Mouse (Mus musculus) liver, embryonic 16.5 days (tissue): ENCODE results near the gene Anxa6. TPM values are rescaled to one million over a fixed set of nuclear protein-coding genes. Genes with fewer than 3 reads are reported as not detected.
"Not testable (repeated sequence)": the region's sequence is repeated elsewhere in the genome, so short reads cannot be mapped to it uniquely, and the experiment has no call there.

Source experiments
- ATAC-seq: fragments of 200-750 bp; cut with Nextera tagmentation; 2 replicates; pipeline ENCODE4 v1.8.0; 2017; ENCODE audit warnings: low read depth, mild to moderate bottlenecking, moderate number of reproducible peaks, moderate library complexity
- H3K27ac ChIP-seq: fragments of 300-500 bp; sonication (generic); 2 replicates; pipeline ENCODE4 v1.5.1; 2014; ENCODE audit warnings: mild to moderate bottlenecking, low read length
- H3K27me3 ChIP-seq: fragments of 300-500 bp; sonication (generic); 2 replicates; pipeline ENCODE4 v1.6.1; 2014; ENCODE audit warnings: low read depth, low read length, mixed read lengths; ENCODE audit not compliant: control insufficient read depth, insufficient read depth
- H3K36me3 ChIP-seq: fragments of 300-500 bp; sonication (generic); 2 replicates; pipeline ENCODE4 v1.6.1; 2014; ENCODE audit warnings: mild to moderate bottlenecking; ENCODE audit not compliant: control insufficient read depth, insufficient read depth
- H3K4me1 ChIP-seq: fragments of 300-500 bp; sonication (generic); 2 replicates; pipeline ENCODE4 v1.6.1; 2014; ENCODE audit warnings: low read depth, low read length, mixed read lengths; ENCODE audit not compliant: control insufficient read depth
- H3K4me2 ChIP-seq: fragments of 300-500 bp; sonication (generic); 2 replicates; pipeline ENCODE4 v1.6.1; 2014; ENCODE audit warnings: low read depth, low read length, mixed read lengths
- H3K4me3 ChIP-seq: fragments of 300-500 bp; sonication (generic); 2 replicates; pipeline ENCODE4 v1.5.1; 2014; ENCODE audit warnings: low read depth, mild to moderate bottlenecking, low read length
- H3K9ac ChIP-seq: fragments of 300-500 bp; sonication (generic); 2 replicates; pipeline ENCODE4 v1.6.1; 2014; ENCODE audit warnings: low read depth, low read length
- H3K9me3 ChIP-seq: fragments of 300-500 bp; sonication (generic); replicated peaks from 2 replicates; pipeline ENCODE4 v1.6.1; 2016; ENCODE audit warnings: low read length; ENCODE audit not compliant: control insufficient read depth
- WGBS: fragments of 180-500 bp; shearing (Covaris S2); extraction: QIAGEN DNeasy Blood & Tissue Kit; methylation state at CpG from one replicate; pipeline ENCODE4 v1.1.7; 2014; ENCODE audit not compliant: insufficient replicate concordance; 5-methylcytosine and 5-hydroxymethylcytosine counted together
- polyA plus RNA-seq: library from polyadenylated mRNA; unstranded; fragments of >200 nt; fragmentation: Nextera tagmentation; extraction: Ambion mirVana; gene quantifications from 2 replicates; pipeline ENCODE4 v1.2.1, GENCODE M21; 2015

The Anxa6 gene
- polyA plus RNA-seq, 1 experiment from 2014 or later, result 66.1 TPM

GRCm38 (mm10) chr11:54971365-54972048 is 61.7 kb downstream of the Anxa6 start:
- peaks cover 17% of the 10 kb centered on the region for H3K4me1 ChIP-seq
- no peak overlapping the region for H3K27ac ChIP-seq
- H3K36me3 ChIP-seq, result no peaks in the 10 kb centered on the region
- no peaks in the 10 kb centered on the region for H3K9me3 ChIP-seq
- no peak overlapping the region for H3K9ac ChIP-seq
- no peak overlapping the region for H3K4me3 ChIP-seq
- H3K27me3 ChIP-seq, result no peaks in the 10 kb centered on the region
- 44% methylated on average over 8 of the region's 8 CpGs for WGBS
- H3K4me2 ChIP-seq, result no peak overlapping the region
- ATAC-seq, result no peak

DNA sequence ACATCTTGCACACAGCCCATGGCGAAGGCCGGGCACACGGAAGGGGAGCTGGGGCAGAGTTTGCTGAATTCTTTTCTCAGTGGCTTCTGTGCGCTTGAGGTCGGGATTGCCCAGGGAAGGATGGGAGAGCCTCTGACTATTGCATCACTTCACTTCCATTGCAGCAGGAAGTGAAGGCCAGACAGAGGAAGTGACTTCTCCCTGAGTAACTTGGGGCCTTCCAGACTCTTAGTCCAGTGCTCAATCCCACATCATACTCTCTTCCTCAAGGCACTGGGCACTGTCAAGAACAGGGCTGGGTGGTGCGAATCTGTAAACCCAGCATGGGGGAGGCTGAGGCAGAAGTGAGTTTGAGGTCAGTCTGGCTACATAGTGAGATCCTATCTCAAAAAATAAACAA is 68.0 kb downstream of the Anxa6 start:
- 41% methylated on average over 6 of the region's 6 CpGs for WGBS
- Histone ChIP-seq H3K36me3 (no peaks in the 10 kb centered on the region), H3K4me1 (no peaks in the 10 kb centered on the region), H3K4me2 (no peak overlapping the region), H3K9me3 (no peaks in the 10 kb centered on the region), H3K9ac (no peak overlapping the region), H3K27me3 (no peaks in the 10 kb centered on the region), H3K27ac (no peak overlapping the region), H3K4me3 (no peak overlapping the region)
- ATAC-seq, result no peak

GRCm38 (mm10) chr11:54962810-54963209 is 70.4 kb downstream of the Anxa6 start, which contains the start of gene Tnip1:
Tnip1 (minus strand) TSS chr11:54962917.
- peaks cover 6% of the 10 kb centered on the region; the same call in 1 of the 2 replicates for H3K4me1 ChIP-seq
- no peaks in the 10 kb centered on the region for H3K27me3 ChIP-seq
- no peak within 1 kb of the TSS for H3K27ac ChIP-seq
- no peak within 1 kb of the TSS for H3K9ac ChIP-seq
- no peaks in the 10 kb centered on the region for H3K9me3 ChIP-seq
- H3K36me3 ChIP-seq, result no peaks in the 10 kb centered on the region
- no peak for ATAC-seq
- 38% methylated on average over 6 of the region's 6 CpGs for WGBS
- H3K4me2 ChIP-seq, result no peak within 1 kb of the TSS
- no peak within 1 kb of the TSS for H3K4me3 ChIP-seq

DNA sequence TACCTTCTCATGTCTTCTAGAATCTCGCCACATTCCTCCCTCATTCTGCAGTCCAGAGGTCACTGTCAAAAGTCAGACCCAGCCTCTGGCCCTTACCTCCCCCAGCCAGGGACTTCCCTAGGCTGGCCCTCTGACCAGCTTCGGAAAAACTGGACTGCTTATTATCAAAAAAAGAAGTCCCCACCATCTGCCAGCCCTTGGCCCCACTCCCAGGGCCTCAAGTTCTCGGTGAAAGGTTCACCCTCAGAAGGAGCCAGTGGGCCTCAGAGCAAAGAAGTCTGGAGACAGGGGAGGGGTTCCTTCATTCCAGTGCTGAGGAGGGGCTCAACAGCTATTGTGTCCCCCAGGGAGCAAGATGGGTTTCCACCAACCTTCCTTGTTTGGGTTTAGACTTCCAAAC is 71.3 kb downstream of the Anxa6 start:
- no peaks in the 10 kb centered on the region for H3K36me3 ChIP-seq
- WGBS, result 43% methylated on average over 3 of the region's 3 CpGs
- H3K9me3 ChIP-seq, result no peaks in the 10 kb centered on the region
- H3K27ac ChIP-seq, result no peak overlapping the region
- H3K4me3 ChIP-seq, result no peak overlapping the region
- H3K4me2 ChIP-seq, result no peak overlapping the region
- H3K4me1 ChIP-seq, result peaks cover 6% of the 10 kb centered on the region; the same call in 1 of the 2 replicates
- no peak overlapping the region for H3K9ac ChIP-seq
- ATAC-seq, result no peak
- H3K27me3 ChIP-seq, result no peaks in the 10 kb centered on the region

DNA sequence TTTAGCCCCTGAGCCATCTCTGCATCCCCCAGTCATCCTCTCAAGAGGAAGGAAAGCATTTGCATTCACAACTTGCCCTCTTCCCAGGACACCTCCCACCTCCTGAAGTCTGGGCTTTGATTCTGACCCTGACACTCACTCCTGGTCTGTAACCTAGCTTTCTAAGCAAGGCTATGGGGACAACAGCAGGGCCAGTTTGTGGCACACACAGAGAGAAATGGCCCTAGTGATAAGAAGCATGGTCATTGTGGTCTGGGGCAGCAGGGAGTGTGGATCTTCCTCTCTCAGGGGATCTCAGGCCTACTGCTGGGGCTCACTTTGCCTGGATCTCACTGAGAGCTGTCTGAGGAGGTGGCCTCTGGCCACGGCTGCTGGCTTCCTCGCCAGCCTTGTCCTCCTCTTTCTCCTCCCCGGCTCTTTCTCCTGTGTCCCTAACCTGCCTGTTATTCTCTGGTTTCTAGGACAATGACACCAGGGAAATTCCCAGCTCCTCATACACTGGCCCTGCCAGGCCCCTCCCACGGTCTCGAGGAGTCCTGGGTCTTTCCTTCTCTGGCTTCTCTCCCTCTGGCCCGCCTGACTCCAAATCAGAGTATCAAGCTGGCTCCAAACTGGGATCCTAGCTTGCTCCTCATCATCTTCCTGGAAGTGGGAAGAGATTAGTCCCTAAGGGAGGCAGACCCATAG is 71.9 kb downstream of the Anxa6 start:
- ATAC-seq, result no peak
- Histone ChIP-seq H3K4me1 (peaks cover 8% of the 10 kb centered on the region), H3K4me3 (no peak overlapping the region), H3K9ac (no peak overlapping the region), H3K27ac (no peak overlapping the region), H3K4me2 (no peak overlapping the region), H3K36me3 (no peaks in the 10 kb centered on the region), H3K9me3 (no peaks in the 10 kb centered on the region), H3K27me3 (no peaks in the 10 kb centered on the region)
- WGBS, result 61% methylated on average over 6 of the region's 6 CpGs

GRCm38 (mm10) chr11:54960251-54960650 is 73.0 kb downstream of the Anxa6 start:
- Histone ChIP-seq H3K4me2 (no peak overlapping the region), H3K27me3 (no peaks in the 10 kb centered on the region), H3K27ac (no peak overlapping the region), H3K9ac (no peak overlapping the region), H3K4me1 (peaks cover 9% of the 10 kb centered on the region), H3K4me3 (no peak overlapping the region), H3K9me3 (no peaks in the 10 kb centered on the region), H3K36me3 (no peaks in the 10 kb centered on the region)
- ATAC-seq, result no peak
- 57% methylated on average over 6 of the region's 6 CpGs for WGBS

- no peaks in the 10 kb centered on the region for H3K36me3 ChIP-seq
- peaks cover 13% of the 10 kb centered on the region for H3K4me1 ChIP-seq
- no peak overlapping the region for H3K4me3 ChIP-seq
- 8% methylated on average over 3 of the region's 3 CpGs for whole genome bisulfite sequencing
- ATAC-seq, result no peak
- H3K27ac ChIP-seq, result no peak overlapping the region
- H3K9ac ChIP-seq, result no peak overlapping the region
- no peak overlapping the region for H3K4me2 ChIP-seq
- no peaks in the 10 kb centered on the region for H3K27me3 ChIP-seq
- no peaks in the 10 kb centered on the region for H3K9me3 ChIP-seq
Measured at GRCm38 (mm10) chr11:54958571-54959073, 74.6 kb downstream of the Anxa6 start.

DNA sequence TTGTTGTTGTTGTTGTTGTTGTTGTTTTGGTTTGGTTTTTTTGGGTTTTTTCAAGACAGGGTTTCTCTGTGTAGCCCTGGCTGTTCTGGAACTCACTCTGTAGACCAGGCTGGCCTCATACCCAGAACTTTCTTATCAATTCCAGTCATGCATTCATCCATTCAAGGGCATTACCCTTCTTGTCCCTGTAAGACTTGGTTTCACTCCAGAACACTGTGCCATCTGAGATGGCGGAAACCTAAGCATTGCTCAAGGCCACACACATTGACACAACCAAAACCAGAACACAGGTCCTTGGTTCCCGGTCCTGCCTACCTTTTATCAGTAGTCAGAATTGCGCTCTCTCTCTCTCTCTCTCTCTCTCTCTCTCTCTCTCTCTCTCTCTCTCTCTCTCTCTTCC is 75.5 kb downstream of the Anxa6 start:
- not testable (repeated sequence) for H3K9ac ChIP-seq, H3K4me3 ChIP-seq, H3K36me3 ChIP-seq, H3K27ac ChIP-seq, H3K27me3 ChIP-seq, H3K9me3 ChIP-seq, ATAC-seq, H3K4me2 ChIP-seq
- WGBS, result 70% methylated on average over 3 of the region's 3 CpGs
- peaks cover 15% of the 10 kb centered on the region for H3K4me1 ChIP-seq

DNA sequence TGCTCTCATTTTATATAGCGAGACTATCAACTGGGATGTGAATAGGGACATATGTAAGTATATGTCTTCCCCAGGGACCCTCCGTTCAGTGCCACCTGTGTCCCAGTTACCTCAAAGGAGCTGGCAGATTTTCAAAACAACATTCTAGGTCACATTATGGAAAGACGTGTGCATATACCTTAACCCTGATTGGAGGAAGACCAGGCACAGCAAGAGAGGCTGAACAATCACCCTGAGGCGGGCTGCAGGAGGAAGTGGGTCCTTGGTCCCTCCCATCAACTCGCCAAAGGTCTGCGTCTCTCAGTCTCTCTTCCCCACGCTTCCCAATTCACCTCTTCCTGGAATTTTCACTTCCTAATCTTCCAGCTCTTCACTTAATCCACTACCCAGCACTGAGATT is 76.3 kb downstream of the Anxa6 start:
- Histone ChIP-seq H3K27me3 (no peaks in the 10 kb centered on the region), H3K9me3 (no peaks in the 10 kb centered on the region), H3K27ac (no peak overlapping the region), H3K4me3 (no peak overlapping the region), H3K4me2 (no peak overlapping the region), H3K36me3 (no peaks in the 10 kb centered on the region), H3K9ac (no peak overlapping the region), H3K4me1 (peaks cover 17% of the 10 kb centered on the region)
- 31% methylated on average over 7 of the region's 7 CpGs for WGBS
- no peak for ATAC-seq
